Comparison of ENCODE assay signal across 8 mouse cellular contexts in the genomic region with DNA sequence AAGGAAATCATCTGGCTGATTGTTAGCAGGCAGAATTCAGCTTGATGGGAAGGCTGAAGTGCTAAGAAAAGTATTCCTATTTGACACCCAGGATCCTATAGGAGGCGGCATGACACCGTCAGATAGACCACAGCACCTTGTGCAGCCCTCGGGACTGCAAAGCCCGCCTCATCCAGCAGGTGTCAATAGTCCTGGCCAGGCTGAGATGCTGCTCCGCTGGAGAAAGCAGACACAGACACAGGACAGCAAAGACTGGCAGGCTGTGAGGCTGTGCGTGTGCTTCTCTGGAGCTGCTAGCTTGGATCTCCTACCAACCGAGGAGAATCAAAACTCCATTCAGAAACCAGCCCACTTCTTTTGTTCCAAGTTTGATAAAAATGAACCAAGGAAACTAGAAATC.
DNase-seq lines count a peak whose midpoint lies in the region; ATAC-seq lines count a peak whose summit lies in the region.

No protein-coding gene starts in this region.

- ATAC-seq in embryonic facial prominence, embryonic 13.5 days (ENCODE audit: insufficient number of reproducible peaks, insufficient read depth, low FRiP score, low TSS enrichment, low read depth) = peak; percentile 72
- ATAC-seq in limb, embryonic 11.5 days (ENCODE audit: insufficient number of reproducible peaks, low FRiP score, low TSS enrichment, low read depth) = peak; percentile 86
- ATAC-seq in midbrain, embryonic 13.5 days = peak; percentile 98

- H3K9me3 ChIP-seq in embryonic facial prominence, embryonic 13.5 days = no peaks in the 10 kb centered on the region
- H3K9me3 ChIP-seq in limb, embryonic 11.5 days (ENCODE audit: control insufficient read depth, low read length) = no peaks in the 10 kb centered on the region
- no peaks in the 10 kb centered on the region for H3K9me3 ChIP-seq in midbrain, embryonic 13.5 days

- no peak overlapping the region for H3K9ac ChIP-seq in embryonic facial prominence, embryonic 13.5 days
- H3K9ac ChIP-seq in limb, embryonic 11.5 days (ENCODE audit: low read length) = no peak overlapping the region
- H3K9ac ChIP-seq in midbrain, embryonic 13.5 days (replicated peaks) = no peak overlapping the region

- 2% methylated on average over 7 of the region's 7 CpGs for WGBS in embryonic facial prominence, embryonic 13.5 days
- WGBS in limb, embryonic 11.5 days = 3% methylated on average over 7 of the region's 7 CpGs
- under 1% methylated on average over 7 of the region's 7 CpGs for WGBS in midbrain, embryonic 13.5 days

- H3K4me3 ChIP-seq in embryonic facial prominence, embryonic 13.5 days = no peak overlapping the region
- H3K4me3 ChIP-seq in limb, embryonic 11.5 days (ENCODE audit: low read depth, low read length) = no peak overlapping the region
- H3K4me3 ChIP-seq in midbrain, embryonic 13.5 days (replicated peaks) = no peak overlapping the region

- peak; percentile 34 for DNase-seq in 3134 (ENCODE audit: extremely low read depth, insufficient read length, low spot score)
- DNase-seq in adrenal gland, postnatal 25 days = peak; percentile 57
- DNase-seq in heart, adult 9 months (ENCODE audit: low spot score in 2 of 2) = peak; percentile 29 to 65
- DNase-seq in kidney, adult 8-10 months = peak; percentile 59 to 85
- peak; percentile 86 for DNase-seq in limb, embryonic 11.5 days (ENCODE audit: low spot score)
- DNase-seq in spleen, adult 12 weeks (ENCODE audit: low spot score) = peak; percentile 38

- H3K4me1 ChIP-seq in embryonic facial prominence, embryonic 13.5 days = peaks cover 10% of the 10 kb centered on the region
- 0 out of 2 replicates have a peak, but pooled peaks cover 3% of the 10 kb centered on the region for H3K4me1 ChIP-seq in limb, embryonic 11.5 days (ENCODE audit: control insufficient read depth, insufficient read depth, low read length)
- peaks cover 15% of the 10 kb centered on the region for H3K4me1 ChIP-seq in midbrain, embryonic 13.5 days (replicated peaks)

- no peak overlapping the region for H3K4me2 ChIP-seq in embryonic facial prominence, embryonic 13.5 days
- H3K4me2 ChIP-seq in limb, embryonic 11.5 days (ENCODE audit: low read depth, severe bottlenecking) = no peak overlapping the region
- no peak overlapping the region for H3K4me2 ChIP-seq in midbrain, embryonic 13.5 days (replicated peaks)

- no peaks in the 10 kb centered on the region for H3K36me3 ChIP-seq in embryonic facial prominence, embryonic 13.5 days
- H3K36me3 ChIP-seq in limb, embryonic 11.5 days (ENCODE audit: control insufficient read depth, insufficient read depth, low read length) = no peaks in the 10 kb centered on the region
- H3K36me3 ChIP-seq in midbrain, embryonic 13.5 days = no peaks in the 10 kb centered on the region

- H3K27me3 ChIP-seq in embryonic facial prominence, embryonic 13.5 days = peaks cover 31% of the 10 kb centered on the region
- no peaks in the 10 kb centered on the region for H3K27me3 ChIP-seq in limb, embryonic 11.5 days (ENCODE audit: control insufficient read depth, insufficient read depth, low read length)
- peaks cover 45% of the 10 kb centered on the region for H3K27me3 ChIP-seq in midbrain, embryonic 13.5 days

- no peak overlapping the region for H3K27ac ChIP-seq in embryonic facial prominence, embryonic 13.5 days
- no peak overlapping the region for H3K27ac ChIP-seq in limb, embryonic 11.5 days (replicated peaks; ENCODE audit: low read depth, low read length)
- H3K27ac ChIP-seq in midbrain, embryonic 13.5 days = no peak overlapping the region

Comparison
In these comparisons a context has a peak if more than half of its experiments do, and no peak if none do; other contexts are left out.
1. DNase-seq: peak in every context shown above with its lines; median percentile 86 in limb, embryonic 11.5 days; 72 in kidney, adult 8-10 months; 57 in adrenal gland, postnatal 25 days; 47 in heart, adult 9 months; 38 in spleen, adult 12 weeks; 34 in 3134.